Mouse (Mus musculus) ES-E14 (cell line): ENCODE data around the gene Gucy2d.

Experiments used
- CHD2 ChIP-seq: IDR thresholded peaks from 2 replicates; pipeline ENCODE4 v1.6.1; 2014; ENCODE audit warnings: mild to moderate bottlenecking, low read depth, low read length, inconsistent platforms
- HCFC1 ChIP-seq: IDR thresholded peaks from 2 replicates; pipeline ENCODE4 v1.6.1; 2012; ENCODE audit warnings: low read length, inconsistent platforms, borderline replicate concordance; ENCODE audit not compliant: insufficient read depth
- MAFK ChIP-seq: IDR thresholded peaks from 2 replicates; pipeline ENCODE4 v1.6.1; 2014; ENCODE audit warnings: mild to moderate bottlenecking, low read depth, low read length, inconsistent platforms; ENCODE audit not compliant: insufficient read depth
- ZC3H11A ChIP-seq: IDR thresholded peaks from 2 replicates; pipeline ENCODE4 v1.6.1; 2012; ENCODE audit warnings: low read depth, mild to moderate bottlenecking, inconsistent platforms, low read length, borderline replicate concordance
- ZNF384 ChIP-seq: IDR thresholded peaks from 2 replicates; pipeline ENCODE4 v1.6.1; 2012; ENCODE audit warnings: low read depth, low read length, inconsistent platforms

DNA sequence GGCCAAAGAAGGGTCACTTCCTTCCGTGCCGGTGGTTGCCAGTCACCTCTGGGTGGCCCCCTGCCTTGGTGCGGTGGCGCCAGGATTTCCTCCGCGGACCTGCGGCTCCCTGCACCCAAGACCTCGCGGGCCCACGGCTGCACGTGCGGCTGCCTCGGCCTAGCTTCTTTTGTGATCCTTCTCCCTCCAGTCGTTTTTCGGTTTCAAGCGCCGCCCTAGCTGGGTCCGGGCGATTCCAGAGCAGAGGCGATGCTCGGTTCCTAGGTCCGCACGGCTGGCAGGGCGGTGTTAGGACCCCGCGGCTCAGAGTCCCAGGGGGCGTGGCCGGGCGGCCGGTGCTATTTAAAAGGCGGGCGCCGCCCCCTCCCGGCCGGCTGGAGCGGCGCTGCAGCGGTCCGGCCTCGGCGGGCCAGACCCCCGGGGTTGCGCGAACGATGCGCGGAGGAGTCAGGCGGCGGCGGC is 49.4 kb downstream of the Gucy2d start:
- TF ChIP-seq HCFC1 (no peak), ZNF384 (no peak), MAFK (no peak), ZC3H11A (no peak), CHD2 (no peak)
